Mouse (Mus musculus): Measurements from ENCODE around the gene Dglucy. TPM values are rescaled to one million over a fixed set of nuclear protein-coding genes. Genes with fewer than 3 reads are reported as not detected.

Gene Dglucy
- total RNA-seq, 2 experiments from 2014 or later, result 6.2 to 8.6 TPM

DNA sequence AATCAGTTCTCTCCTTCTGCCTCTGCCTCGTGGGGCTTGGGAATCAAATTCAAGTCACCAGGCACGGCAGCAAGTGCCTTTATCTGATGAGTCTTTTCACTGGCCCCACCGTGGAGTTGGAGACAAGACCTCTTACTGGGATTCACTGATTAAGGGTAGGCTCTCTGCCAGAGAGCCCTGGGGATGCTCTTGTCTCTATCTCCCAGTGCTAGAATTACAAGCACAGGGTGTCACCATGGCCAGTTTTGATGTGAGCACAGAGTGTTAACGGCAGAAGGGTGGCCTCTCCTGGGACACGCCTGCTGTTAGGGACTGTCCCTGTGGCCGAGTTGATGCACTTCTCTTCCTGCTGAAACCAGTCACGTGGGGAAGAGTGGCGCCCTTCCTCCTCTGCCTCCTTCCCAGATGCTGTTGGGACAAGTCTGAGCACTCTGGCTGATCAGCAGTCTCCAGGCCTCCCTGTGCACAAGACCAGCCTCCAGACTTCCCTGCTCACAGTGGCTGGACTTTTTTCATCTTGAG, 60.3 kb downstream of the Dglucy start:
- no peak for DNase-seq (ENCODE audit: low spot score in 2 of 2)

DNA sequence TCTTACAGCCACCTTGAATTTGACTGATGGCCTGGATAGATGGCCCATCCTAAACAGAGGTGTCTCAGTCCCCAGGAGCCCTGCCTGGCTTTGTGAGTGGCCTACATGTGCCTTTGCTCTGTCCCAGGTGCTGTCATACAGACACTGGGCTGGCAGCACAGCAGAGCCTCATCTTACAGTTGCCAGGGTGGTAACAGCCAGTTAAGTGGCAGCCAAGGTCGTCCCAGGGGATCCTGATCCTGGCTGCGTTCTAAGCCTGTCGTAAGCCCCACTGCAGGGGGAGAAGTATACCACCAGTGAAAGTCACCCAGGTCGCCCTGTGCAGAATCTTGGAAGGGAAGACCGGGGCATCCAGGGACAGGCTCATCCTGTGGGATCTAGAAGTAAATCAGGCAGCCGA, 61.1 kb downstream of the Dglucy start:
- no peak for DNase-seq (ENCODE audit: low spot score in 2 of 2)

- peak; percentile 63 to 89 for DNase-seq (ENCODE audit: low spot score in 2 of 2)
Measured at GRCm38 (mm10) chr12:100841211-100841792, 62.4 kb downstream of the Dglucy start.

DNA sequence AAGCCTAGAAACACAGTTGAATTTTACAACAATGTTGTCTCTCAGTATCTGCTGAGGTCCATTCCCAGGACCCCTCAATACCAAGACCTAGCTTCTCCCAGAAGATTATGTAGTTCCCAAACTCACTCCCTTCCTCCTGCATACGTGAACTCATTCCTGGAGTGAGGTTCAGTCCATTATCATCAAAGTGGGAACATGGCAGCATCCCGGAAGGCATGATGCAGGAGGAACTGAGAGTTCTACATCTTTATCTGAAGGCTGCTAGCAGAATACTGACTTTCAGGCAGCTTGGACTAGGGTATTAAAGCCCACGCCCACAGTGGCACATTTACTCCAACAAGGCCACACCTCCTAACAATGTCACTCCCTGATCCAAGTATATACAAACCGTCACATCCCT, 64.3 kb downstream of the Dglucy start:
- DNase-seq (ENCODE audit: low spot score in 2 of 2), result no peak

DNA sequence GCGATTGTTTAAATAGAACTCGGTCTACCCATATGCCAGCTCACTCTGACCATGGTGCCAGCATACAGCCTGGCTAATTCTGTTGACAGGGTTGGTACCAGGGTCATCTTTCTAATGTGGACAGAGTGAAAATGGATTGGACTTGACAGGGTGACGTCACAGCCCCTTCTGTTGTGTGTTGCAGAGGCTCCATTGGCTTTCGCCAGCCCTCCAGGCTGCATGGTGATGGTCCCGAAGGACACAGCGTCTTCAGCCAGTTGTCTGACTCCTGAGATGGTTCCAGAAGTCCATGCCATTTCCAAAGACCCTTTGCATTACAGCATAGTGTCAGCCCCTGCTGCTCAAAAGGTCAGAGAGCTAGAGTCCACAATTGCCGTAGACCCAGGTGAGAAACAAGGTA, 65.7 kb downstream of the Dglucy start:
- no peak for DNase-seq (ENCODE audit: low spot score in 2 of 2)

- no peak for DNase-seq (ENCODE audit: low spot score in 2 of 2)
Measured at GRCm38 (mm10) chr12:100845829-100846228, 67.0 kb downstream of the Dglucy start.

GRCm38 (mm10) chr12:100846566-100846965, 67.7 kb downstream of the Dglucy start:
- no peak for DNase-seq (ENCODE audit: low spot score in 2 of 2)

DNA sequence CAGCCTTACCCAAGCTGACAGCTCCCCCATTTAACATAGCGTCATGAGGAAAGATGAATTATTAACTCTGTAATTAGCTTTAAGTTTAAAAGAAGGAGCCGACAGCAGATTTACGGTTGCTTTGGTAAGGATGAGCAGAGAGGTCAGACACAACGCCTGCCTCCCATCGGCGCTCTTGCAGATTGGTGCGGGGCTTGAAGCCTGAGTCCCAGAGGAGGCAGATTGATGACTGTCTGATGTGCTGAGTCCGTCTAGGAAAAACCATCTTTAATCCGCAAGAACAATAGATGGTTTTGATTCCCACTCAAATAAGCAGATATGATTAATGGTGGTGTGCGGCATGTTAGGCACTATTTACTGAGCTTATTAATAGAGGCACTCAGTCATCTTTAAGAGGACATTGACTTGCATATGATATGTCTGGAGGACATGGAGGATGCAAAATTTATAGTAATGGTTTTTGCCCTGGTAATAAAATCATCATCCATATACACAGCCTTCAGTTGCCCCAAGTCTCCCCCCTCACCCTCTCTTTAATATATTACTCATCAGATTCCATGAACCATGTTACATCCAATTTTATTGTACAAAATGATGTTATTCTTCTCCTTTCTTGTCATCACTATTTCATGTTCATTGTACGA, 68.7 kb downstream of the Dglucy start:
- DNase-seq (ENCODE audit: low spot score in 2 of 2), result no peak

- DNase-seq (ENCODE audit: low spot score in 2 of 2), result peak; percentile 30 to 84
Measured at GRCm38 (mm10) chr12:100849421-100850138, 70.7 kb downstream of the Dglucy start.

DNA sequence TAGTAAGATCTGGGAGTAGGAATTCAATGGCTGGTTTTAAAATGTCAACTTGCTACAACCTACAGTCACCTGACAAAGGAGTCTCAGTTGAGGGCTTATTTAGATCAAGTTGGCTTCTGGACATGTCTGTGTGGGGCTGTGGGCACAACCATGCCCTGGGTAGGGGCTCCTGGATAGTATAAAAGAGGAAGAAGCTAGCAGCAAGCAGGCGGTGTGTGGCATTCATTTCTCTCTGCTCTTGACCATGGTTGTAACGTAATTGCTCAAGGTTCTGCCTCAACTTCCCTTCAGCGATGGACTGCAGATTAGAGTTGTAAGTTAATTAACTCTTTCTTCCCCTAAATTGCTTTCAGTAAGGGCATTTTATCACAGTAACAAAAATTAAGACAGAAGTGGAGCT, 73.5 kb downstream of the Dglucy start:
- no peak for DNase-seq (ENCODE audit: low spot score in 2 of 2)

DNA sequence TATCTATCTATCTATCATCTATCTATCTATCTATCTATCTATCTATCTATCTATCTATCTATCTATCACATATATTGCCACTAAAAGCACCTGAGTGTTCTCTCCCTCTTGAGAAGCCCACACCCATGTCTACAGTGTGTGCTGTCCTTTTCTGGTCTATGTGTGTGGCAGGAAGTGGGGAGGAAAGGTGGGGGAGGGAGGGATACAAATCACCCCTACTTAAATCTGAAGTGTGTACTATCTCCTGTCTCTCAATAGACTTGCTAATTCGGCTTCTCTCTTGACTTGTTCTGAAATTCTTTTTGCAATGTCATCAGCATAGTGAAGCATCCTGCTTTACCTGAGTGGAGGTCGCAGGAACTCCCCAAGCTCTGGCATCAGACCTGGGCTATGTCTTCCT, 77.5 kb downstream of the Dglucy start:
- no peak for DNase-seq (ENCODE audit: low spot score in 2 of 2)

- DNase-seq (ENCODE audit: low spot score in 2 of 2), result no peak
Measured at GRCm38 (mm10) chr12:100857791-100858190, 78.9 kb downstream of the Dglucy start.

GRCm38 (mm10) chr12:100862272-100862671, 83.4 kb downstream of the Dglucy start:
- DNase-seq (ENCODE audit: low spot score in 2 of 2), result no peak

DNA sequence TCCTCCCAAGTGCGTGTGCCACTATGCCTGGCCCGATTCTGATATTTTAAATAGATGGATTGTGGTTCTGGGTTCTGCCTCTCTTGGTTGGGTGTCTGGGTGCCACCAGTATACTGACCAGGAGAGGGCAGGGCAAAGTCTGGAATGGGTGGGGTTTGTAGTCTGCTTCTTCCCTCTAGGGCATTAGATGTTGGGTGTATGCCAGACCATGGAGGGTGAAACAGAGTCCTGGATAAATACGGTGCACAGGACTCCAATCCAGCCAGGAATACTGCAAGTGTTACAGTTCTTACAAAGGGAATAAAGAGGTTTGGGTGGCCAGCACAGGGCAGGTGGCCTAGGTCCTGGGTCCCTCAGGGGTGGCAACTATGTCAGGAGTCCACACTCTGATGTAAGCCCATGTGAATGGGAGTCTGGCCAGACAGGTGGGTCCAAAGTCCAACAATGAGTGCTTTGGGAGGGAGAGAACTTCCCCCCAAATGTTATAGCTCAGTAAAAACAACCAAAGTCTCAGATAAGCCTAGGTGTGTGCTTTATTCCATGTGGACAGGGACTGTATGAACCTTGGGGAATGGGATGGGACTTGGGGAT, 84.1 kb downstream of the Dglucy start:
- no peak for DNase-seq (ENCODE audit: low spot score in 2 of 2)

DNA sequence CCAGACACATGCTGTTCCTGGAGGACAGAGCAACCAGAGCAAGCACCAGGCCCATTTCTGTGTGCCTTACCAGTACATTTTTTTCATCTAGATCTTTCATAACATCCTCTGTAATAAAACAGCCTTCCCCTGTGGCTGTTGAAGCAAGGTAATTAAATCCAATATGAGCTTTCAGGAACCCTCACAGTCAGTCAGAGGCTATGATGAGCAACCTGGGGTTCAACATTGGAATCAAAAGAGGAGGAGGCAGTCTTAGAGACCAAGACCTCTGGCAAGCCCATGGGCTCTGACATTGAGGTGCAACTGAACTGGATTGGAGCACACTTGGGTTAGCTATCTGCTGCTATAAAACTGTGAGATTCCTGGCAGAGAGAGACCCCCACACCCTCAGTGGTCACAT, 86.2 kb downstream of the Dglucy start:
- DNase-seq (ENCODE audit: low spot score in 2 of 2), result no peak

- DNase-seq (ENCODE audit: low spot score in 2 of 2), result no peak
Measured at GRCm38 (mm10) chr12:100865509-100866078, 86.7 kb downstream of the Dglucy start.

DNA sequence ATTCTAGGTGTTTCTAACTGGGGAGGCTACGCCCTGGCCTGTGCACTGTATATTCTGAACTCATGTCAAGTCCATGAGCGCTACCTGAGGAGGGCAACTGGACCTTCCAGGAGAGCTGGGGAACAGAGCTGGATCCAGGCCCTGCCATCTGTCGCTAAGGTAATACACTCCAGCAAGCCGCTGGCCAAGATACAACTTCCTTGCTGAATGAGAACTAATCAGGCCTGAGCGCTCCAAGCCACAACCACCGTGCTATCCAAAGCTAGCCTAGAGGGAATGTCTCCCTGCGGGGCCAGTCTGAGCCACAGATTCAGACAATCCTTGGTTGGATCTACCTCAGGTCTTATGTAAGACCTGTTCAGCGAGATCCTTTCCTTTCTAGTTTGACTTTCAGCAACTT, 88.2 kb downstream of the Dglucy start:
- DNase-seq (ENCODE audit: low spot score in 2 of 2), result no peak

- DNase-seq (ENCODE audit: low spot score in 2 of 2), result peak in 1 of 2 experiments; percentile 56
Measured at GRCm38 (mm10) chr12:100868049-100868622, 89.3 kb downstream of the Dglucy start.

- DNase-seq (ENCODE audit: low spot score in 2 of 2), result no peak
Measured at GRCm38 (mm10) chr12:100871234-100871633, 92.4 kb downstream of the Dglucy start.

DNA sequence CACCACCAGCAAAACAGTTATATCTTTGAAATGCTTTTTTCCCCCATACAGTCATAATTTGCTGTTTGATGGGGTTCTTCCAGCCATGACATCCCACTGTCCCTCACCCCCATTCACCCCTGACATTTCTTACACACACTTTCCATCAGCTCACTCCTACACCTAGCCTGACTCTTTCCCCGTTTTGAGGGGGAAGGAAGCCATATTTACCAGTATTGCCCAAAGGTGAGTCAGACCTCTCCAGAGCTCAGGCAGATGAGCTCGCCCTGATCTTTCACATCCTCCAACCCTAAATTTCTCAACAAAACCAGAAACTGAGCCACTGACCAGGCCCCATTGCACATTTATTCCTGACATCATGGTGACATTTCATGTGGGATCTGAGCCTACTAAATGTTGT, 93.0 kb downstream of the Dglucy start:
- no peak for DNase-seq (ENCODE audit: low spot score in 2 of 2)

DNA sequence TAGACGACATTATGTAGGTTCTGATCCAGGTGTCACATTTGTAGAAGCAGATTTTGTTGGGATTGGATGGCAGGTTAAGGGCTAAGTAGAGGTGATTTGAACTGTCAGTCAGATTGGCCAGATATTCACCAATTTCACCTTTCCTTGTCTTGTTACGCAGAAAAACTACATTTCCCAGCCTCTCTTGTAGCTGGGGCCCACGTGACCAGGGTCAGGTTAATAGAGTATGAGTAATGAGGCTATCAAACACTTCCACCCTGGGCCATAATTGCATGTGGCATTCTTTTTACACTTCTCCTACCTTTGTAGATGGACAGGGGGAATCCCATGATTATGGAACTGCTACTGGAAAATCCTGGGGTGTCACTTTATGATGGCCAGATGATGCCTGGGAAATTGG, 94.8 kb downstream of the Dglucy start:
- DNase-seq (ENCODE audit: low spot score in 2 of 2), result no peak
